Mouse (Mus musculus): ENCODE measurements around the gene Agbl4.

DNA sequence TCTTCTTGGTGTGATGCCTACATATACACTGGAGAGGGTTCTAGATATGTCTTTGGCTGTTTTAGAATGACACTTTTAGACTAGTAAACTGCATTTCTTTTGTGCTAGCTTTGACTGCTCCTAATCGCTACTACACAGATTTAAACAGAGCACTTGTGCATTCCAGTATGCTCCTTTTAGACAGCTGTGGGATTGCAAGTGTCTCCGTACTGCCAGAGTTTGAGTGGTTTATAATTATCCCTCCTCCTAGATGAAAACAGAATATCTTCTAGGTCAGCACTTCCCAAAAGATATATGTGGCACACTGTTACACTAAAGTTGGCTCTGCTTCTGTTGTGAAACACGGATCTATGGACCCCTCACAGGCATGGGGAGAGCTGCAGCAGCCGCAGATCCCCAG lies 935.4 kb downstream of the Agbl4 start:
- TF ChIP-seq CTCF (IDR thresholded peaks at IDR 0.05; ENCODE audit: insufficient read depth, low read length) (no peak), POLR2A (IDR thresholded peaks at IDR 0.05; ENCODE audit: borderline replicate concordance, extremely low read depth, low read depth, low read length) (no peak)
